In genomic region chr11:19923888-19924756, GRCm38 (mm10) we compare ENCODE assay signal across 8 mouse cellular contexts. TPM values are rescaled to one million over a fixed set of nuclear protein-coding genes. Genes with fewer than 3 reads are reported as not detected.
DNase-seq lines count a peak whose midpoint lies in the region; ATAC-seq and TF ChIP-seq lines count a peak whose summit lies in the region.

Spred2 (plus strand) TSS chr11:19924375.

- WGBS in hindbrain, embryonic 15.5 days, result under 1% methylated on average over 49 of the region's 57 CpGs

- peak within 1 kb of the TSS; percentile 96 for H3K27ac ChIP-seq in hindbrain, embryonic 15.5 days (replicated peaks)
- H3K27ac ChIP-seq in left cerebral cortex, adult 2 months, result peak within 1 kb of the TSS; percentile 98

- peaks cover 32% of the 10 kb centered on the region for H3K4me1 ChIP-seq in hindbrain, embryonic 15.5 days (replicated peaks)

- peak within 1 kb of the TSS; percentile 64 for H3K4me2 ChIP-seq in hindbrain, embryonic 15.5 days

- H3K9me3 ChIP-seq in hindbrain, embryonic 15.5 days, result no peaks in the 10 kb centered on the region

- H3K4me3 ChIP-seq in hindbrain, embryonic 15.5 days, result peak within 1 kb of the TSS; percentile 86
- H3K4me3 ChIP-seq in left cerebral cortex, adult 2 months, result peak within 1 kb of the TSS; percentile 99

- no peaks in the 10 kb centered on the region for H3K36me3 ChIP-seq in hindbrain, embryonic 15.5 days

- peak; percentile 39 for TF ChIP-seq CTCF in left cerebral cortex, adult 2 months (IDR thresholded peaks at IDR 0.05)

- peak; percentile 92 for DNase-seq in WW6 (ENCODE audit: low read depth, low spot score)
- peak; percentile 79 to 86 for DNase-seq in cerebellum, postnatal 36 days
- DNase-seq in frontal cortex, postnatal 36 days (ENCODE audit: low spot score in 2 of 2), result peak; percentile 86 to 91
- DNase-seq in left cerebral cortex, adult 2 months (ENCODE audit: extremely low spot score in 1 of 2, low spot score in 2 of 2), result peak; percentile 88 to 90
- DNase-seq in right cerebral cortex, adult 2 months (ENCODE audit: low spot score in 2 of 2), result peak; percentile 94
- DNase-seq in urinary bladder, postnatal 14 days (ENCODE audit: low spot score), result peak; percentile 88

- H3K27me3 ChIP-seq in hindbrain, embryonic 15.5 days, result no peaks in the 10 kb centered on the region

- intact Hi-C loops in left cerebral cortex, adult 2 months (cut with DNase I), result loop anchor here (1.0 to 10.0 kb wide), 5 partner anchors 21 to 281 kb away; partner anchors contain the start of gene Rab1a

- ATAC-seq in hindbrain, embryonic 15.5 days (ENCODE audit: low FRiP score, low read depth), result peak; percentile 72
- peak; percentile 41 for ATAC-seq in megakaryocyte, adult 5-6 weeks (ENCODE audit: poor library complexity, severe bottlenecking)

- peak within 1 kb of the TSS; percentile 95 for H3K9ac ChIP-seq in hindbrain, embryonic 15.5 days

RNA-seq across cellular contexts. Expression of gene Spred2, which starts in this region (rescaled TPM):
- polyA plus RNA-seq in hindbrain, embryonic 15.5 days (2015; fragmentation: Nextera tagmentation; extraction: Ambion mirVana), result 6.9 and 7.3 TPM in 2 replicates
- total RNA-seq in left cerebral cortex, adult 2 months (2021), result 100 to 1,000 TPM; 102 to 119 TPM
- 7.0 and 7.6 TPM in 2 replicates for total RNA-seq in megakaryocyte, adult 5-6 weeks (2015)
- total RNA-seq in megakaryocyte, adult 5-6 weeks (2017), result 2.3 and 2.4 TPM in 2 replicates

Comparison
In these comparisons a context has a peak if more than half of its experiments do, and no peak if none do; other contexts are left out.
1. Peak in every context shown above with its lines: DNase-seq, ATAC-seq, H3K4me3 ChIP-seq and H3K27ac ChIP-seq.
2. RNA of gene Spred2 (total RNA-seq): 102 to 119 TPM in left cerebral cortex, adult 2 months; 2.3 to 7.6 TPM in megakaryocyte, adult 5-6 weeks; every median in the first group is over 10 times any median in the second.